Mouse (Mus musculus): Measurements from ENCODE around the gene Ssxb3. TPM values are rescaled to one million over a fixed set of nuclear protein-coding genes. Genes with fewer than 3 reads are reported as not detected.
"Not testable (repeated sequence)": the region's sequence is repeated elsewhere in the genome, so short reads cannot be mapped to it uniquely, and the experiment has no call there.

The Ssxb3 gene
- polyA plus RNA-seq (2014; fragmentation: Nextera tagmentation; extraction: Ambion mirVana) = not detected in 2 replicates

- H3K4me2 ChIP-seq (ENCODE audit: low read depth, low read length); H3K4me1 ChIP-seq (ENCODE audit: control insufficient read depth, insufficient read depth, low read length); H3K27me3 ChIP-seq (ENCODE audit: control insufficient read depth, insufficient read depth, low read length); H3K27ac ChIP-seq (replicated peaks; ENCODE audit: low read depth, low read length); H3K4me3 ChIP-seq (ENCODE audit: low read depth, low read length); H3K36me3 ChIP-seq (replicated peaks; ENCODE audit: control insufficient read depth, insufficient read depth, low read depth, low read length); ATAC-seq (replicated peaks; ENCODE audit: insufficient number of reproducible peaks, low FRiP score, low TSS enrichment, low read depth); DNase-seq (ENCODE audit: low spot score); H3K9ac ChIP-seq (replicated peaks; ENCODE audit: low read length); H3K9me3 ChIP-seq (replicated peaks; ENCODE audit: control insufficient read depth, low read length): not testable (repeated sequence)
- WGBS = 31% methylated on average over 1 of the region's 1 CpGs
Measured at GRCm38 (mm10) chrX:8591716-8592115, at the start of gene Ssxb3. TSS of gene Ssxb3 (minus strand) at chrX:8591816.

- not testable (repeated sequence) for ATAC-seq (replicated peaks; ENCODE audit: insufficient number of reproducible peaks, low FRiP score, low TSS enrichment, low read depth); H3K4me2 ChIP-seq (ENCODE audit: low read depth, low read length); DNase-seq (ENCODE audit: low spot score); H3K4me1 ChIP-seq (ENCODE audit: control insufficient read depth, insufficient read depth, low read length); H3K36me3 ChIP-seq (replicated peaks; ENCODE audit: control insufficient read depth, insufficient read depth, low read depth, low read length); H3K27me3 ChIP-seq (ENCODE audit: control insufficient read depth, insufficient read depth, low read length); H3K9me3 ChIP-seq (replicated peaks; ENCODE audit: control insufficient read depth, low read length); H3K4me3 ChIP-seq (ENCODE audit: low read depth, low read length); H3K9ac ChIP-seq (replicated peaks; ENCODE audit: low read length); H3K27ac ChIP-seq (replicated peaks; ENCODE audit: low read depth, low read length)
- WGBS = 70% methylated on average over 4 of the region's 4 CpGs
Measured at GRCm38 (mm10) chrX:8548155-8548554, 43.5 kb downstream of the Ssxb3 start, which contains the start of gene Ssxb6. TSS of gene Ssxb6 (minus strand) at chrX:8548255.

Other genes with a start within 250 kb of the Ssxb3 start
- not detected in 2 replicates for gene Ssxb9, start 224.8 kb downstream of the Ssxb3 start, polyA plus RNA-seq (2014; fragmentation: Nextera tagmentation; extraction: Ambion mirVana)
- not detected in 2 replicates for gene Ssxb1, start 178.5 kb downstream of the Ssxb3 start, polyA plus RNA-seq (2014; fragmentation: Nextera tagmentation; extraction: Ambion mirVana)
- gene Ssxb2, start 130.1 kb downstream of the Ssxb3 start, polyA plus RNA-seq (2014; fragmentation: Nextera tagmentation; extraction: Ambion mirVana) = not detected in 2 replicates
- gene Gm14459, start 66.9 kb downstream of the Ssxb3 start, polyA plus RNA-seq (2014; fragmentation: Nextera tagmentation; extraction: Ambion mirVana) = not detected in 2 replicates
- not detected in 2 replicates for gene Ssxb6, start 43.6 kb downstream of the Ssxb3 start, polyA plus RNA-seq (2014; fragmentation: Nextera tagmentation; extraction: Ambion mirVana)
- not detected in 2 replicates for gene Ssxb8, start 99.0 kb upstream of the Ssxb3 start, polyA plus RNA-seq (2014; fragmentation: Nextera tagmentation; extraction: Ambion mirVana)
- not detected in 2 replicates for gene Ssx9, start 156.6 kb upstream of the Ssxb3 start, polyA plus RNA-seq (2014; fragmentation: Nextera tagmentation; extraction: Ambion mirVana)
- gene Ssxb5, start 211.9 kb upstream of the Ssxb3 start, polyA plus RNA-seq (2014; fragmentation: Nextera tagmentation; extraction: Ambion mirVana) = not detected in 2 replicates

Data from embryonic facial prominence, embryonic 11.5 days (tissue).